Mouse (Mus musculus): ENCODE results near the gene Ccl27b.
"Not testable (repeated sequence)": the region's sequence is repeated elsewhere in the genome, so short reads cannot be mapped to it uniquely, and the experiment has no call there.

GRCm38 (mm10) chr4:42654951-42655350 is at the start of gene Ccl27b:
- TF ChIP-seq CTCF (IDR thresholded peaks at IDR 0.05; ENCODE audit: extremely low read depth, insufficient read depth, insufficient read length, insufficient replicate concordance); POLR2A (IDR thresholded peaks at IDR 0.05; ENCODE audit: low read depth, low read length): not testable (repeated sequence)
